Mouse (Mus musculus) kidney, embryonic 14.5 days (tissue): ENCODE results near the gene Tiparp. TPM values are rescaled to one million over a fixed set of nuclear protein-coding genes. Genes with fewer than 3 reads are reported as not detected.

ENCODE experiments used
- ATAC-seq: fragments of 200-750 bp; cut with Nextera tagmentation; 2 replicates; pipeline ENCODE4 v1.8.0; 2017; ENCODE audit warnings: moderate number of reproducible peaks, mild to moderate bottlenecking, moderate TSS enrichment, moderate library complexity; ENCODE audit not compliant: low FRiP score, low TSS enrichment
- H3K27ac ChIP-seq: fragments of 300-500 bp; sonication (generic); 2 replicates; pipeline ENCODE4 v1.5.1; 2014; ENCODE audit warnings: low read depth, mild to moderate bottlenecking, low read length, moderate library complexity, mixed read lengths
- H3K27me3 ChIP-seq: fragments of 300-500 bp; sonication (generic); 2 replicates; pipeline ENCODE4 v1.6.1; 2014; ENCODE audit warnings: mild to moderate bottlenecking, low read length; ENCODE audit not compliant: control insufficient read depth, insufficient read depth
- H3K36me3 ChIP-seq: fragments of 300-500 bp; sonication (generic); 2 replicates; pipeline ENCODE4 v1.6.1; 2014; ENCODE audit warnings: low read length, mixed read lengths; ENCODE audit not compliant: control insufficient read depth, insufficient read depth
- H3K4me1 ChIP-seq: fragments of 300-500 bp; sonication (generic); 2 replicates; pipeline ENCODE4 v1.6.1; 2014; ENCODE audit warnings: low read length, mixed read lengths; ENCODE audit not compliant: control insufficient read depth, insufficient read depth
- H3K4me2 ChIP-seq: fragments of 300-500 bp; sonication (generic); replicated peaks from 2 replicates; pipeline ENCODE4 v1.6.1; 2014; ENCODE audit warnings: low read depth, mild to moderate bottlenecking, low read length
- H3K4me3 ChIP-seq: fragments of 300-500 bp; sonication (generic); 2 replicates; pipeline ENCODE4 v1.5.1; 2014; ENCODE audit warnings: mild to moderate bottlenecking, low read length
- H3K9ac ChIP-seq: fragments of 300-500 bp; sonication (generic); 2 replicates; pipeline ENCODE4 v1.6.1; 2014; ENCODE audit warnings: low read depth, mild to moderate bottlenecking, low read length, moderate library complexity
- H3K9me3 ChIP-seq: fragments of 300-500 bp; sonication (generic); 2 replicates; pipeline ENCODE4 v1.6.1; 2016; ENCODE audit warnings: low read length; ENCODE audit not compliant: control insufficient read depth
- WGBS: fragments of 180-500 bp; shearing (Covaris S2); extraction: QIAGEN DNeasy Blood & Tissue Kit; methylation state at CpG from one replicate; pipeline ENCODE4 v1.1.7; 2014; 5-methylcytosine and 5-hydroxymethylcytosine counted together
- polyA plus RNA-seq: library from polyadenylated mRNA; unstranded; fragments of >200 nt; fragmentation: Nextera tagmentation; extraction: Ambion mirVana; gene quantifications from 2 replicates; pipeline ENCODE4 v1.2.1, GENCODE M21; 2014

Gene Tiparp
- polyA plus RNA-seq, 1 experiment from 2014 or later, result 29.9 TPM

DNA sequence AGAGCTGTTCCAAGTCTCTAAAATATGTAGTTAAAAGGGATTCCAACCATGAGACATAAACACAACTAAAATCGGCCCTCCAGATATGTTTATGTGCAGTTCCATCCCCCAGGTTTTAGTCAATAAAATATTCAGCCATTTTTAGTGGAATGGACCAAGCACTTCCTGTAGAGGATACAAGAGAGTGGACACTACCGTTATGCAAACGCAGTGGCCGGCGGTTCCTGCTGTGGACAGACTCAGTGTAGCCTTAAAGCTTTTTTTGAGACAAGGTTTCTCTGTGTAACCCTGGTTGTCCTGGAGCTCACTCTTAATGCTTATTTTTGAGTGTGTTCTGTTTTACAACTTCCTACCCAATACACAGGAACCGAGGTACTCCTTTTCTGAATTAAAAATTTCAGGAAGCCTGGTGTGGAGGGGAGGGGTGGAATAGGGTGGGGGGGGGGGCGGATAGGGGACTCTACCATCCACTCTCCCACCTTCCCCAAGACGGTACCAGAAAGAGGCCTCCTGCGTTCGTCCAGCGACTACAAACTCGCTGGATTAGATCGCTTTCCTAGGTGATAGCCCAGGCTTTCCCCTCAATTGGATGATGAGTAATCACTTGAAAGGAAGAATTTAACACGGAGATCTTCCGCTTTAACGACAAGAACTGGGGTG, 57.7 kb downstream of the Tiparp start:
- ATAC-seq, result no peak
- WGBS, result 28% methylated on average over 16 of the region's 16 CpGs
- H3K27ac ChIP-seq, result peak overlapping the region; percentile 30; the same call in 1 of the 2 replicates

DNA sequence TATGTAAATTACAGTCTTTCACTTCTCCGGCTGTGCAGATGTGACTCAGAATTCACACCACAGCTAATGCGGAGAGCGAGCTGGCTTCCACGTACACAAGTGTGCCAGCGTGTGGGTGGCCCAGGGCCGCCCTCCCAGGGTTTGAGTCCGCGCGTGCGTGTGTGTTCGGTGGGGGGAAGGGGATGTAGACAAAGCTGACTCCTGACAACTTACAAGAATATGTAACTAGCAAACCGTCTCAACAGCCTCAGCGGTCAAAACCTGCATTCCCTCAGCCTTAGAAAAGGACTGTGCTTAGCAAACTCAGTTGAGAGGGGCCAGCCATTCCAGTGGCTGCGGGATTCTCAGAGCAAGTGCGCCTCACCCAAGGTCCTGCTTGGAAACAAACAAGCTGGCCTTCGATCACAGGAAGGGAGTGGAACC, 58.3 kb downstream of the Tiparp start:
- peak overlapping the region; percentile 54 for H3K4me2 ChIP-seq
- peak overlapping the region; percentile 30; the same call in 1 of the 2 replicates for H3K27ac ChIP-seq
- H3K9ac ChIP-seq, result peak overlapping the region; percentile 42
- no peaks in the 10 kb centered on the region for H3K27me3 ChIP-seq
- peak; percentile 70; the same call in 1 of the 2 replicates for ATAC-seq
- H3K9me3 ChIP-seq, result no peaks in the 10 kb centered on the region
- WGBS, result 3% methylated on average over 16 of the region's 16 CpGs
- peak overlapping the region; percentile 31 for H3K4me3 ChIP-seq
- 0 out of 2 replicates have a peak, but pooled peaks cover 3% of the 10 kb centered on the region for H3K4me1 ChIP-seq
- H3K36me3 ChIP-seq, result no peaks in the 10 kb centered on the region

More for the DNA sequence above, 57.7 kb downstream of the Tiparp start:
- Histone ChIP-seq H3K4me1 (0 out of 2 replicates have a peak, but pooled peaks cover 3% of the 10 kb centered on the region), H3K9me3 (no peaks in the 10 kb centered on the region), H3K4me2 (peak overlapping the region; percentile 54), H3K9ac (peak overlapping the region; percentile 42; the same call in 1 of the 2 replicates), H3K36me3 (no peaks in the 10 kb centered on the region), H3K27me3 (no peaks in the 10 kb centered on the region), H3K4me3 (peak overlapping the region; percentile 31)

DNA sequence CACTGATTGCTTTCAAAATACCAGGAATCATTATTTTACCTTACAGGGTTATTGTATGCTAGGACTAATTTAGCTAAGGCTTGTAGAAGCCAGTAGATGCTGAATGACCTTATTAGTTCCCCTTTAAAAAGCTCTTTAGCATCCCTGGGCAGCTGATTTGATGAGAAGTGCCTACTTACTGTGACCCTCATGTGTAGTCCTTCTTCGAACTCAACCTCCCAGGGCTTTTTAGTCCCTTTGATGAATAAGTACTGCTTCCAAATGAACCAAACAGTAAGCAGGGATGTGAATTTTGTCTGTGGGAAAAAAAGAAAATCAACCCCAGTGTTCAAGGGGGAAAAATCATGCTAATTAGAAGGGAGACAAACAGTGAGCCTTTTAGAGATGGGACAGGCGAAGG, 58.8 kb downstream of the Tiparp start:
- Histone ChIP-seq H3K27me3 (no peaks in the 10 kb centered on the region), H3K9me3 (no peaks in the 10 kb centered on the region), H3K4me2 (peak overlapping the region; percentile 54), H3K36me3 (no peaks in the 10 kb centered on the region), H3K9ac (no peak overlapping the region), H3K4me1 (0 out of 2 replicates have a peak, but pooled peaks cover 3% of the 10 kb centered on the region), H3K27ac (no peak overlapping the region; the same call in 1 of the 2 replicates), H3K4me3 (no peak overlapping the region)
- ATAC-seq, result no peak
- 64% methylated on average over 2 of the region's 2 CpGs for WGBS

DNA sequence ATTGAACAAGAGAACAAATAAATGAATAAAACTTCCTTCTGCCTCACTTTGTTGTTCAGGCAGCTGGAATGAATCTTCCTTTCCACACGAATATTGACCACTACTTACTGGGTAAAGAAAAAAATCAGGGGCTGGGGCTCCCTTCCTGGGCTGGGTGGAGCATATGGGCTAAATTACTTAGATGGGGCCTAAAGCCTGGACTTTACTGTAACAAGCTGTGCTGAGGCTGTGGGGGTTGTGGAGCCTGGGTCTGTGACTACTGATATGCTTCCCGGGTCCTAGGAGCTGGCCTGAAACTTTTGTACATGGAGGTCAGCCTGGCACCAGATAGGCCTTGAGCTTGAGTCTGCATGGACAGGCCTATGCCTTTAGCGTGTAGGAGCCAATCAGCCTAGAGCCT, 60.2 kb downstream of the Tiparp start:
- H3K27me3 ChIP-seq, result no peaks in the 10 kb centered on the region
- WGBS, result 82% methylated on average over 3 of the region's 3 CpGs
- no peak for ATAC-seq
- no peak overlapping the region for H3K4me3 ChIP-seq
- H3K9ac ChIP-seq, result no peak overlapping the region
- 0 out of 2 replicates have a peak, but pooled peaks cover 3% of the 10 kb centered on the region for H3K4me1 ChIP-seq
- no peak overlapping the region for H3K4me2 ChIP-seq
- no peaks in the 10 kb centered on the region for H3K9me3 ChIP-seq
- no peaks in the 10 kb centered on the region for H3K36me3 ChIP-seq
- no peak overlapping the region for H3K27ac ChIP-seq

DNA sequence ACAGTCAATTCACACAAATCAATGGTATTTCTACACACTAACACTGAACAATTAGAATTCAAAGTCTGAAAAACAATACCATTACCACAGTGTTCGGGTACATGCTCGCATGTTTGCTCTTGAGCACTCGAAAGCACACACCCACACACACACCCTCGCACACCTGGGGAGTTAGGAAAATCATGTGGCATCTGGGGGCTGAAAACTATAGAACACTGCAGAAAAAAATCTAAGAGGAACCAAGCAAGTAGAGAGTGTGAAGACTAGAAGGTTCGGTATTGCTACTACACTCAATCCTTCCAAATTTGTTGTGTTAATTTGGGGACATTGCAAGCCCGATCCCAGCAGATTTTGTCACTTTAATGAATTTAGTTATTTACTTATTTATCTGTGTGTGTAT, 64.6 kb downstream of the Tiparp start:
- 91% methylated on average over 6 of the region's 6 CpGs for WGBS
- Histone ChIP-seq H3K27me3 (no peaks in the 10 kb centered on the region), H3K4me1 (no peaks in the 10 kb centered on the region), H3K27ac (no peak overlapping the region), H3K4me3 (no peak overlapping the region), H3K9ac (no peak overlapping the region), H3K4me2 (no peak overlapping the region), H3K36me3 (no peaks in the 10 kb centered on the region), H3K9me3 (no peaks in the 10 kb centered on the region)
- ATAC-seq, result no peak

DNA sequence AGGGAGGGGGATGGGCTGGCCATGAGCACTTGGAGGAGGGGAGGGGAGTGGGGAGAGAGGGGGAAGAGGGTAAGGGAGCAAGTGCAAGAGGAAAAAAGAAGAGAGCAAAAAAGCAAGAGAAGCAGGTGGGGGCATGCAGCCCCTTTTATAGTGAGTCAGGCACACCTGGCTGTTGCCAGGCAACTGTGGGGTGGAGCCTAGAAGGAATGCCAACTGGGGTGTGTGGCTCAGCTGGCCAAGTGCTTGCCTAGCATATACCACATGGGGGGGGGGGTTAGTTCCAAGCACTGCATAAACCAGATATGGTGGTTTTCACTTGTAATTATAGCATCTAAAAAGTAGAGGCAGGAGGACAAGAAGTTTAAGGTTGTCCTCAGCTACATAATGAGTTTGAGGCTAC, 66.3 kb downstream of the Tiparp start:
- Histone ChIP-seq H3K4me2 (no peak overlapping the region), H3K27ac (no peak overlapping the region), H3K9ac (no peak overlapping the region), H3K4me1 (no peaks in the 10 kb centered on the region), H3K36me3 (no peaks in the 10 kb centered on the region), H3K27me3 (no peaks in the 10 kb centered on the region), H3K9me3 (no peaks in the 10 kb centered on the region), H3K4me3 (no peak overlapping the region)
- no peak for ATAC-seq

DNA sequence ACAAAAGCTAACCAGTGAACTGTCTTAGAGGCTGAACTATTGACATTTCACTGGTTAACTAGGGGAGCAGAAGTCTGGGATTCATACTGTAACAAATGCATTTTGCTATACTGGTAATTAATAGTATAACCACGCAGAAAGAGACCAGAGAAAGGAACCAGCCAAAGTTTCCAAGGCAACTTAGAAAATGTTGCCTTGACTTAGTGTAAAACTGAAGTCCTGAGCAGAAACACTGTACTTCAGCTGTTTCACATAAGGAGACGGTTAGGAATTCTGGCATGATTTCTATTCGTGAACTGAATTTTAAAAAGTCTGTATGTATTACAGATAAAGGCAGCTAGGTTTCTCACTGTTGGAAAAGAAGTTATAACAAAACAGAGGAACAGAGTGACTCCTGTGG, 67.0 kb downstream of the Tiparp start:
- H3K27ac ChIP-seq, result no peak overlapping the region
- WGBS, result 74% methylated on average over 3 of the region's 3 CpGs

DNA sequence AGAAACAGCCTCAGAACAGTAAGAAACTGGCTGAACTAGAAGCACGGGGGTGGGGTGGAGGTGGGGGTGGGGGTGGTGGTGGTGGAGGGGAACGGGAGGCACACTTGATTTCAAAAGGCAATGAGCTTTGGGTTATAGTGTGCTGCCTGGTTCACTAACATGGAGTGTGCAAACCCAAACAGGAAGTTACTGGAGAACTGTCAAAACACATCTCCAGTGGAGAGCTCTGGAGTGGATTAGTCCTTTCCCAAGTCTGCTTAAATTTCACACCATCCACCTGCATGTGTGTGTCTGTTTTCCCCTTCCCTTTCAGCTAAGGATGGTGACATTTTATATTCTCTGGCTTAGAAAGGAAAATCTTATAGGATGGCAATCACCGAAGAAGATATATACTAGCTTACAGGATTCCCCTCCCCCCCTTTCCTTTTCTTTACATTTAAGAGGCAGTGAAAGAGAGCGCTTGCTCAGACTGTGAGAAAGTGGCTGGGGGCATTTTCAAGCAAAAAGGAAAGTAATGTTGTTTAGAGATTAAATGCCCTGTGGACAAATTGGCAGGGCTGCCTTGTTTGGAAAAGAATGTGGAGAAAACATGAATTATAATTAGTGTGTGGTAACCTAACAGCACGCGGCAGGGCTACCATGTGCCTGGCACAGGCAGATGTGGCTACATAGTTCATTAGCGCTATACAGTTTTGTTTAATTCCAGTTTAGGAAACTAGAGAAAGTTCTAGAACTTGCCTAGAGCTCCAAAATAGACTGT, 70.0 kb downstream of the Tiparp start:
- Histone ChIP-seq H3K4me1 (no peaks in the 10 kb centered on the region), H3K4me3 (no peak overlapping the region), H3K4me2 (no peak overlapping the region), H3K9ac (no peak overlapping the region), H3K36me3 (no peaks in the 10 kb centered on the region), H3K27me3 (no peaks in the 10 kb centered on the region), H3K27ac (no peak overlapping the region), H3K9me3 (no peaks in the 10 kb centered on the region)
- 66% methylated on average over 7 of the region's 7 CpGs for WGBS
- no peak for ATAC-seq

More for the DNA sequence above, 67.0 kb downstream of the Tiparp start:
- no peak for ATAC-seq
- H3K9me3 ChIP-seq, result no peaks in the 10 kb centered on the region
- no peak overlapping the region for H3K4me3 ChIP-seq
- no peaks in the 10 kb centered on the region for H3K4me1 ChIP-seq
- H3K27me3 ChIP-seq, result no peaks in the 10 kb centered on the region
- no peak overlapping the region for H3K4me2 ChIP-seq
- H3K36me3 ChIP-seq, result no peaks in the 10 kb centered on the region
- H3K9ac ChIP-seq, result no peak overlapping the region

DNA sequence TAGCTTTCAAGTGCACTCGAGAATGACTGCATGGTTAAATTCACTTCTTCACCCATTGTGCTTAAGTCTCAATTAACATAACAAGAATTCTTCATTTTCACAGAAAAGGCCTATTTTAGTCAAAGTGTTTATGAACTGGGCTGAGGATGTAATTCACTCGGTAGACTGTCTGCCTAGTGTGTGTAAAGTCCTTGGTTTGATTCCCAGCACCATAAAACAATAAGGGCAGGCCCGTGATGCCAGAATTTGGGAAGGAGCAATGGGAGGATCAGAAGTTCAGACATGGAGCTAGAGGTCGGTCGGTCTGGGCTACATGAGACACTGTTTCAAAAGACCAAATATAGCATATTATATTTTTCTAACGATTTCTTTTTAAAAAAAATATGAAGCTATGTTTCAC, 70.9 kb downstream of the Tiparp start:
- H3K36me3 ChIP-seq, result no peaks in the 10 kb centered on the region
- H3K4me1 ChIP-seq, result no peaks in the 10 kb centered on the region
- H3K27ac ChIP-seq, result no peak overlapping the region
- WGBS, result 81% methylated on average over 6 of the region's 6 CpGs
- H3K9ac ChIP-seq, result no peak overlapping the region
- no peak overlapping the region for H3K4me3 ChIP-seq
- H3K9me3 ChIP-seq, result no peaks in the 10 kb centered on the region
- H3K4me2 ChIP-seq, result no peak overlapping the region
- H3K27me3 ChIP-seq, result no peaks in the 10 kb centered on the region
- no peak for ATAC-seq
